Mouse (Mus musculus) CD4-positive helper T cell, adult 2 months (primary cell): ENCODE results near the gene Fam161a.

Experiments used
- DNase-seq: peaks from one replicate; pipeline ENCODE4 v3.0.0-alpha.2; 2012; ENCODE audit warnings: low read depth, missing footprints, low spot score

The Fam161a gene

DNA sequence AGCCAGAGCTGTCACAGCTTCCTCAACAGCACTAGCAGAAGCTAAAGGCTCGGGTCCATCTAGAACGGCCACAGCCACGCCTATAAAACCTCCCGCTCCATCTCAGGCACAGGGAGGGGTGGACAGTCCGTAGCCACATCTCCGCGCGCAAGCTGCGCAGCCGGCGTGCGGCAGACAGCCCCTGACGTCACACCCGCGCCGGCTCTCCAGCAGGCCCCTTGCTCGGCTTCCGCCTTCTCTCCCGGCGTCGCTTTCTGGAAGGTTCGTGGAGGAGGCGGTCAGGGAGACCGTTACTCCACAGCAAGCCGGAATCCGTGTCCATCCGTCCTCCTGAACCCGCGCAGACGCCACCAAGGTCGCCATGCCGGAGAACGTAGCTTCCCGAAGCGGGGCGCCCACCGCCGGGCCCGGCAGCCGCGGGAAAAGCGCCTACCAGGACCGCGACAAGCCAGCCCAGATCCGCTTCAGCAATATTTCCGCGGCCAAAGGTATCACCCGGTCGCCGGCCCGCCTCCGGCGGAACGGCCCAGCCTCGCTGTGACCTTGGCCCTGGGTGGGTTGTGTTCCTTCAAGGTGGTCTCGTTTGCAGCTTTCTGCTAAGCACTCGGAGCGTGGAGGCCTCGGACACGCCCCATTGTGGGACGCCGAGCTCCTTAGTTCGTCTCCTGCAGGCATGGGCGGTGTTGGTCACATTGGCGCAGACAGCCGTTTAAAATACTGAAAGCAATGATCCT is 16.8 kb upstream of the Fam161a start, which contains the start of gene Cct4:
Gene Cct4 (plus strand): TSS at position 127 of the 734 bp plus-strand sequence.
- DNase-seq = peak; percentile 90

- peak; percentile 25 for DNase-seq
Observed at GRCm38 (mm10) chr11:22991218-22991835, 16.0 kb upstream of the Fam161a start.

DNA sequence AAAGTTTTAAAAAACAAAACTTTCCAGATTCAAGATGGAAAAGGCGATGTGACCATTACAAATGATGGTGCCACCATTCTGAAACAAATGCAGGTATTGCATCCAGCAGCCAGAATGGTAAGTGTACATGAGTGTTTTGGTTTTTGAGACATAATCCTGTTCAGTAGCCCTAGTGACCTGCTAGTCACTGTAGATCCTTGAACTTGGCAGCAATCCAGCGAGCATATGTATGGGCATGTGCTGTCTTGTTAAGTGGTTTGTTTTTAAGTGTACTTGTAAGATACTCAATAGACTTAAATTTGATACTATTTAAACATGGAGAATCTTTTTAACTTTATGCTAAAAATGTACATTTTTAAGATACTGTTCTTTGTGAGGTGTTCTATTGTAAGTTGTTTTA is 13.1 kb upstream of the Fam161a start:
- no peak for DNase-seq

DNA sequence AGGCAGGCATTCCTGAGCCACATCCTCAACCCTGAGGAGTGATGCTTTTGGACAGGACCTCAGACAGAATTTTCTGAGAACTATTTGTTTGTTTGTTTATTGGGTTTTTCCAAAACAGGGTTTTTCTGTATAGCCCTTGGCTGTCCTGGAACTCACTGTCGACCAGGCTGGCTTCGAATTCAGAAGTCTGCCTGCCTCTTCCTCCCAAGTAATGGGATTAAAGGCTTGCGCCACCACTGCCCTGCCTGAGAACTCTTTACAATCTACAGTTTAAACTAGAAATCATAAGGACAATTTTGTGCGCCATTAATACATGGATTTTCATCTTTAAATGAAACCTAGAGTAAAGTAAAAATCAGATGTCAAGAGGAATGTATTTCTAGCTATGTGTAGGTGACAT is 11.9 kb upstream of the Fam161a start:
- DNase-seq = no peak

DNA sequence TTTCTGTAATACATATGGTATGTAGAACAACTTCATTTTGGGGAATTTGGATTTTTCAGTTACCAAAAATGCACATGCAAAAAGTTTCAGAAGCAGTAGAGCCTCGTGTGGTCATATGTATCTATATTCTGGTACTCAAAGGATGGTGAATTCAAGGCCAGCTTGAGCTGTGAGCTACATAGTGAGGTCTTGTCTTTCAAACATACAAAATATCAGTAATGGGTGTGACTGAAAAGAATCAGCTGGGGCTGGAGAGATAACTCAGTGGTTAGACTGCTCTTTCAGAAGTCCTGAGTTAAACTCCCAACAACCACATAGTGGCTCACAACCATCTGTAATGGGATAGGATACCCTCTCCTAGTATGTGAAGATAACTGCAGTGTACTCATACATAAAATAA is 9.0 kb upstream of the Fam161a start:
- no peak for DNase-seq

GRCm38 (mm10) chr11:23005276-23005675 is 2.1 kb upstream of the Fam161a start:
- no peak for DNase-seq

DNA sequence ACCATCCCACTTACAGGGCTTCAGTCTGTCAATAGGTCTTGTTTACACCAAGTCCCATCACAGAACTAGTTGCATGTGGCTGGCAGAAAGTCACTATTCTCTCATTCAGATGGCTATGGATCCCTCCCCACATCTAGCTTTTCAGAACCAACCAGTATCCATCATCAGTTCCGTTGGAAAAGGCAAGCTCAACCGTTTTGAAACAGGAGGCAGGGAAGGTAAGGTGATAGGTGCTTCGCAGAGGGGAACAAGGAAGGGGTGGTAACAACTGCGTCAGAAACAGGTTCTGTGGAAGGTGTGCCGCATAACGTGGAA is 208 bp upstream of the Fam161a start:
- DNase-seq = no peak

GRCm38 (mm10) chr11:23008181-23008823 is 971 bp downstream of the Fam161a start:
- peak; percentile 85 for DNase-seq

- no peak for DNase-seq
Observed at GRCm38 (mm10) chr11:23008824-23009200, 1.5 kb downstream of the Fam161a start.

GRCm38 (mm10) chr11:23013096-23013495 is 5.8 kb downstream of the Fam161a start:
- DNase-seq = no peak

- peak; percentile 25 for DNase-seq
Observed at GRCm38 (mm10) chr11:23013580-23014294, 6.4 kb downstream of the Fam161a start.

- DNase-seq = no peak
Observed at GRCm38 (mm10) chr11:23014996-23015395, 7.7 kb downstream of the Fam161a start.

DNA sequence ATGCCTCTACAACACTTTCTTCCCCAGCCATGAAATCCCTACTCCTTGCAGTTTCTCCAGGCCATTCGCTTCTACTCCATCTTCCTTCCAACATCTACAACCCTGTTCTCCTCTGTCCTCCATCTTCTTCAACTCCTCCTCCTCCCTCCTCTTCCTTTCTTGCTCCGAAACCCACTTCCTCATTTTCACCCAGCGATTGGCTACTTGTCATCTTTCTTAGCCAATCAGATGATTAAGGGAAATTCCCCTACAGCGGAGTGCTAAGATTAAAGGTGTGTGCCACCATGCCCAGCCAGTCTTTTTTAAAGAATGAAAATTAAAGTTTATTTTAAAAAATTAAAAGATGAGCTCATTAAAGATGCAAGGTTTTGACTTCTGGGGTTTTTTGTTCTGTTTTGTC is 10.6 kb downstream of the Fam161a start:
- DNase-seq = no peak

- DNase-seq = no peak
Observed at GRCm38 (mm10) chr11:23020116-23020770, 12.9 kb downstream of the Fam161a start.

GRCm38 (mm10) chr11:23020841-23021240 is 13.5 kb downstream of the Fam161a start:
- DNase-seq = no peak

- DNase-seq = no peak
Observed at GRCm38 (mm10) chr11:23023155-23023554, 15.8 kb downstream of the Fam161a start.

DNA sequence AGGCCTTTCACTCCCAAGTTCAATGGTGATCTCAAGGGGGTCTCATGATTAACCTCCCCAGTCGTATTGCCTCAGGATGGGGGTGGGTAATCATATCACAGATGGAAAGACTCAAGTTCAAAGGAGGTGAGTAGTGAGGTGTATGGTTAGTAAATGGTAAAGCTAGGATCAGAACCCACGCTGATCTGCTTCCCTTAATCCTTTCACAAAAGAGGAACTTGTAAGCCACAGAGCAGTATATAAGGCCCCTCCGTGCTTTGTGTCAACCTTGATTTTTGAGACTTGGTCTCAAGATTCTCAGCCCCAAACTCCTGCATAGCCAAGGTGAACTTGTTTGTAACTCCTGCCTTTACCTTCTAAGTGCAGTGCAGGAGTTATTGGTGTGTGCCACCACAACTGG is 16.8 kb downstream of the Fam161a start:
- DNase-seq = no peak

- no peak for DNase-seq
Observed at GRCm38 (mm10) chr11:23028957-23029356, 21.6 kb downstream of the Fam161a start.

DNA sequence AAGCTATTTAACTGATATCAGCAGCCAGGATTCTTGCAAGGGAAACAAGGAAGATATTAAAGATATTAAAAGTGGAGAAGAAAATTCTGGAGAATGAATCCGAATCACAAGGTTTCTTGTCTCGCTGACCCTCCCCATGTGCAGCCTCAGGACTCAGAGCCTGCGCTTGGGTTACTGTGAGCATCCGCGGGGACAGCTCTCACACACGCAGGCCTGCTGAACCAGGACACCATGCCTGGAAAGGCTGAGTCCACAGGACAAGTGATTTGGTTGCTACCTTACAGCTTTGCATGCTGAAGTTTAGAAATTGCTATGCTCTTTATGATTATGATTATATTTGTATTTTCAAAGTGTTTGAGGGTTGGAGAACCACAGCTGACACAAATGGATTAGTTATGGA is 22.1 kb downstream of the Fam161a start:
- no peak for DNase-seq

- DNase-seq = no peak
Observed at GRCm38 (mm10) chr11:23047252-23047651, 39.9 kb downstream of the Fam161a start.

DNA sequence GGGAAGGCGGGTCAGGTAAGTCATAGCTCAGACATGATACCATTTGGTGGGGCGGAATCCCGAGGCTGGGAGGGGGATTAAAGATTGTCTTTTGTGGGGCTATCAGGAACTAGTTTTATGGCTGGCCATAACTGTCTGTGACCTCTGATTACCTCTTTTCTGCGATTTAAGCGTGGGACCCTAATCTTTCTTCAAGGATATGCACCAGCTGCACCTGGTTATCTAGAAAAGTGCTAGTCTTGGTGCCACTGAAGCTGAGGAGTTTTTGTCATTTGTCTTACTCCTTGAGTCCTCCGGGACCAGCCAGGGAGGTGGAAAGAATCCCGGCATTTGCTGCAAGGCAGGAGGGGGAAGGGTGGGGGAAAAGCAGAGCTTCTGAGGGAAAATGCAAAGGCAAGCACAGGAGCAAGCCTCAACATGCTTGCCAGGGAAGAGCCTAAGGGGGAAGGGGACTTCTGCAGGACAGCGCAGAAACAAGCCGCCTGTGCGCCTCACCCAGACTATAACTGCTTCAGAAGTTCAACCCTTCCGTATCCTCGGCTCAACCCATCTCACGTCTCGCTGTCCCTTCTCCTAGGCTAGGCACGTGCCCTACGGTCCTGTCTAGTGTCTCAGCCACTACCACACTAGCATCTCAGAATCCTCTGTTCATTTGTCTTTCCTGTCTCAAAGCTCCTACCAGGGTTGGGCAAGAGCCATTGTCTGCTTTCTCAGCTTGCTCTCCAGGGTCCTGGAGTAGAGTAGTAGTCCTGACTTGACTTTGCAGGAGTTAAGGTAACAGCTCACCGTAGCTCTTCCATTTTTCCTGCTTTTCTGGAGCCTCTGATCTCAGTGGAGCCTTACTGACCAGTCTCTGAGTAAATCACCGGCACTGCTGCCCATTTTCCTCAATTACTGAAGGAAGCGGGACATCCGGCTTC is 40.6 kb downstream of the Fam161a start:
- DNase-seq = no peak
